Mouse (Mus musculus): ENCODE data around the gene H2al1d. TPM values are rescaled to one million over a fixed set of nuclear protein-coding genes. Genes with fewer than 3 reads are reported as not detected.

Gene H2al1d
- total RNA-seq, 2 experiments from 2014 or later = not detected

Other genes starting within 250 kb of the H2al1d start
- not detected for gene H2al1a, start 9.6 kb upstream of the H2al1d start, total RNA-seq (2021)
- gene H2al1b, start 6.4 kb upstream of the H2al1d start, total RNA-seq (2021) = not detected
- not detected for gene H2al1c, start 3.2 kb upstream of the H2al1d start, total RNA-seq (2021)
- gene H2al1e, start 3.1 kb downstream of the H2al1d start, total RNA-seq (2021) = not detected
- not detected for gene H2al1f, start 6.3 kb downstream of the H2al1d start, total RNA-seq (2021)
- gene H2al1g, start 9.4 kb downstream of the H2al1d start, total RNA-seq (2021) = not detected
- not detected for gene H2al1h, start 12.7 kb downstream of the H2al1d start, total RNA-seq (2021)
- not detected for gene H2al1i, start 15.8 kb downstream of the H2al1d start, total RNA-seq (2021)
- not detected for gene H2al1j, start 19.0 kb downstream of the H2al1d start, total RNA-seq (2021)